Mouse (Mus musculus): ENCODE measurements at regions not wholly inside any gene's neighbourhood (a gene's known extent, or its start where the extent isn't known, plus 50 kb on each side); places are given as distances from the start of the nearest gene placed in this dataset.

DNA sequence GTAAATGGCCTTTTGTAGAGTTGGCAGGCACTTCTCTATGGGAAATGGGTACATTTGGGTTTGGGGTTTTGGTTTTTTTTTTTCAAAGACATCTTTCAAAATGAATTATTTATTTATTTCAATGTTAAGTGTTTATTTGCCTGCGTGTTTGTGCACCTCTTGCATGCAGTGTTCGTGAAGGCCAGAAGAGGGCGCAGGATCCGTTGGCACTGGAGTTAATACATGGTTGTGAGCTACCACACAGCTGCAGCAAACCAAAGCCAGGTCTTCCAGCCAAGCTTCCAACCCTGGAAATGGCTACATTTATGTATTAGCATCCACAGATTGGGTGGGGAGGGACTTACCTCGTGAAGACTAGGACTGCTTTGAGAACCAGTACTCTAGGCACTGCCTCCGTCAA, 362.3 kb upstream of the 5930422O12Rik start:
- Histone ChIP-seq H3K9ac (ENCODE audit: low read depth, low read length) (no peak overlapping the region), H3K36me3 (ENCODE audit: insufficient read depth, low read length) (no peaks in the 10 kb centered on the region), H3K9me3 (replicated peaks; ENCODE audit: low read length) (no peaks in the 10 kb centered on the region), H3K4me3 (replicated peaks; ENCODE audit: low read depth, low read length) (no peak overlapping the region), H3K4me2 (ENCODE audit: low read length) (no peak overlapping the region), H3K4me1 (replicated peaks; ENCODE audit: insufficient read depth, low read length) (no peaks in the 10 kb centered on the region), H3K27ac (no peak overlapping the region), H3K27me3 (ENCODE audit: insufficient read depth, low read length) (no peaks in the 10 kb centered on the region)
- 81% methylated on average over 6 of the region's 6 CpGs for WGBS
- no peak for ATAC-seq (replicated peaks; ENCODE audit: low FRiP score, low read depth)
- no peak for TF ChIP-seq CTCF (IDR thresholded peaks at IDR 0.05; ENCODE audit: low read depth)
- no peak for DNase-seq (ENCODE audit: low spot score)

DNA sequence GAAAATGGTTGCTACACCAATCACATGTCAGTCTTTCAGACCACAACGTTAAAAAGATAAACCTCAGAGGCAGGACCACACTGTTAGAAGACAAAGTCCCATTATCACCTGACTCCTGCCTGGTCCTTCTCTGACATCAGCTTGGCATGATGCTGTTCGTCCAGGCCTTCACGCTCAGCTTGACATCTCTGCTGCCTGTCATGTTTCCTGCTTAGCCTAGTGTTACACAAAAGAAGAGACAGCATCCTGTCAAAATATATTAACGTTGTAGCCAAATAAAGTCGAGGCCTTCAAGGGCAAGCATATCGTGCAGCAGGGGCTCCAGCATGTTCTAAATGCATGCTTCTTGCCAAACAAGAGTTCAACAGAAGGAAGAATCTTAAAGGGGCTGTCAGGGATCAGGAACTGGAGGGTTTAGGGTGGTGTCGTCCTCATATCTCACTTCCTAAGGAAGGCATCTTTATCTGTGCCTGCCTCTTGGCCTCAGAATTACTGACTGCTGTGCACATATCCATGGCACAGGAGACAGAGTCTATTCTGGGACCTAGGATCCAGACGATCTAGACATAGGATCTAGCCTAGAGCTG, 361.0 kb upstream of the 5930422O12Rik start:
- no peaks in the 10 kb centered on the region for H3K36me3 ChIP-seq (ENCODE audit: insufficient read depth, low read length)
- no peak overlapping the region for H3K4me2 ChIP-seq (ENCODE audit: low read length)
- no peak for ATAC-seq (replicated peaks; ENCODE audit: low FRiP score, low read depth)
- no peak overlapping the region for H3K4me3 ChIP-seq (replicated peaks; ENCODE audit: low read depth, low read length)
- 59% methylated on average over 8 of the region's 8 CpGs for WGBS
- H3K27ac ChIP-seq: no peak overlapping the region
- H3K9ac ChIP-seq (ENCODE audit: low read depth, low read length): no peak overlapping the region
- TF ChIP-seq CTCF (IDR thresholded peaks at IDR 0.05; ENCODE audit: low read depth): no peak
- H3K4me1 ChIP-seq (replicated peaks; ENCODE audit: insufficient read depth, low read length): no peaks in the 10 kb centered on the region
- no peaks in the 10 kb centered on the region for H3K9me3 ChIP-seq (replicated peaks; ENCODE audit: low read length)
- no peaks in the 10 kb centered on the region for H3K27me3 ChIP-seq (ENCODE audit: insufficient read depth, low read length)
- DNase-seq (ENCODE audit: low spot score): no peak

DNA sequence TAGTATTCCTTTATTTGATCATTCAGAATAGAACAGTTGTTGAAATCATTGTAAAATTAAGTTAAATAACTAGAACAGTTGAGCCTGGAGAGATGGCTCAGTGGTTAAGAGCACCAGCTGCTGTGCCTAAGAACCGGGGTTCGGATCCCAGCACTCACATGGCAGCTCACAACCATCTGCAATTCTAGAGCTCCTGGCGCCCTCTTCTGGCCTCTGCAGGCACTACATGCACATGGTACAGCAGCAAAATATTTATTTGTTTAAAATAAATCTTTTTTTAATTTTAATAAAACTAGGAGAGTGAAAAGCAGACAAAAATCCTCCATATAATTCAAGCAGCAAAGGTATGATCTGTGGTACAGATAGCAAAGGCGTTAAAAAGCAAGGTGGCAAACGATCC, 360.0 kb upstream of the 5930422O12Rik start:
- Histone ChIP-seq H3K4me1 (replicated peaks; ENCODE audit: insufficient read depth, low read length) (no peaks in the 10 kb centered on the region), H3K9me3 (replicated peaks; ENCODE audit: low read length) (no peaks in the 10 kb centered on the region), H3K4me2 (ENCODE audit: low read length) (no peak overlapping the region), H3K9ac (ENCODE audit: low read depth, low read length) (no peak overlapping the region), H3K4me3 (replicated peaks; ENCODE audit: low read depth, low read length) (no peak overlapping the region), H3K27ac (no peak overlapping the region), H3K27me3 (ENCODE audit: insufficient read depth, low read length) (no peaks in the 10 kb centered on the region), H3K36me3 (ENCODE audit: insufficient read depth, low read length) (no peaks in the 10 kb centered on the region)
- peak; percentile 37; the same call in 1 of the 2 replicates for TF ChIP-seq CTCF (IDR thresholded peaks at IDR 0.05; ENCODE audit: low read depth)
- 89% methylated on average over 5 of the region's 5 CpGs for WGBS
- no peak for DNase-seq (ENCODE audit: low spot score)
- no peak for ATAC-seq (replicated peaks; ENCODE audit: low FRiP score, low read depth)

DNA sequence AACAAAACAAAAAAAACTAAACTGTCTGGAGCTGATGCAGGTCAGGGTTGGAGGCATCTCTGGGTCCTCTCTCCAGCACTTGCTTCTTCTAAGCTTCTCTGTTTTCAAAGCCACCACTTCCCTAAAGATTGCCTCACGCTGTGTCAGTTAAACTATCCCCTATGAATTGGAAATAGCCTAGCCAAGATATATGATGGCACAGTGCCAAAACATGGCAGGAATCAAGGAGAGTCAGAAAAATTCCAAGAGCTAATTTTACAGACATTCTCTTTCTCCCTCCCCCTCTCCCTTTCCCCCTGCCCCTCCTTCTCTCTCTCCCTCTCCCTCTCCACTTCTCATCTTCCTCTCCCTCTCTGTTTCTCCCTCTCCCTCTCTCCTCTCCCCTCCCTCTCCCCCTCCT, 353.3 kb upstream of the 5930422O12Rik start:
- ATAC-seq (replicated peaks; ENCODE audit: low FRiP score, low read depth) (no peak), DNase-seq (ENCODE audit: low spot score) (no peak)
- Histone ChIP-seq H3K9ac (ENCODE audit: low read depth, low read length) (no peak overlapping the region), H3K36me3 (ENCODE audit: insufficient read depth, low read length) (no peaks in the 10 kb centered on the region), H3K4me2 (ENCODE audit: low read length) (no peak overlapping the region), H3K4me3 (replicated peaks; ENCODE audit: low read depth, low read length) (no peak overlapping the region), H3K27ac (no peak overlapping the region), H3K9me3 (replicated peaks; ENCODE audit: low read length) (no peaks in the 10 kb centered on the region), H3K27me3 (ENCODE audit: insufficient read depth, low read length) (no peaks in the 10 kb centered on the region), H3K4me1 (replicated peaks; ENCODE audit: insufficient read depth, low read length) (no peaks in the 10 kb centered on the region)
- 33% methylated on average over 1 of the region's 1 CpGs for WGBS
- no peak for TF ChIP-seq CTCF (IDR thresholded peaks at IDR 0.05; ENCODE audit: low read depth)

DNA sequence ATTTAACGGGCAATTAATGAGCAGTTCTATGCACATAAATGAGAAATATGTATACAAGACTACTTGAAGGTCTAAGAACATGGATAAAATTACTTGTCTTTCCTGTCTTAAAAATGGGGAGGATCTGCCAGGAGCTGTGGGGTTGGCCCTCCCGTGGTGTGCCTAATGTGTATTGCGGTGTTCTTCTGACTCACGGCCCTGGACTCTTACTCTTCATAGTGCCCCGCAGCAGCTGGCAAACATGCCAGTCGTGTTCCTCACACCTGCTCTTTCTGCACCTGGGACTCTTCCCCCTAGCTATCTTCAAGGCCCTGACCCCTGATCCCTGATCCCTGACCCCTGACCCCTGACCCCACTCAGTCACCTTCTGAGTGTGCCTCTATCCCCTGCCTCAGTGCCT, 352.3 kb upstream of the 5930422O12Rik start:
- no peak overlapping the region for H3K27ac ChIP-seq

DNA sequence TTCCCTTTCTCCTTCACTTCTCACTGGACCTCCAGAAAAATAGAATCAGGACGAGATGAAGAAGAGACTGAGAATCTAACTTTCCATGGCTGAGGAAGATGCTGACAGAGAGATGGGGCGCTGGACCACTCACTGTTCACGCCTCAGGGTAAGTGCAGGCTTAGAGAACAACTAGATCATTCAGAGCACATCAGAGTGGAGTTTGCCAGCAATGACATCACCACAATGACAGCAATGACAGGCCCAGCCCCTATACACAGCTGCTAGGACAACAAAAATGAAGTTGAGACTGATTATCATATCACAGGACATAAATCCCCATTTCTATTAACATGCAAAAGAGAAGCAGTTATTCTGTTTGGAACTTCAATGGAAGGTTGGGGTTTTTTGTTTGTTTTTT, 350.4 kb upstream of the 5930422O12Rik start:
- DNase-seq (ENCODE audit: low spot score) (no peak), ATAC-seq (replicated peaks; ENCODE audit: low FRiP score, low read depth) (no peak)
- Histone ChIP-seq H3K27me3 (ENCODE audit: insufficient read depth, low read length) (no peaks in the 10 kb centered on the region), H3K9ac (ENCODE audit: low read depth, low read length) (no peak overlapping the region), H3K9me3 (replicated peaks; ENCODE audit: low read length) (no peaks in the 10 kb centered on the region), H3K27ac (no peak overlapping the region), H3K4me1 (replicated peaks; ENCODE audit: insufficient read depth, low read length) (no peaks in the 10 kb centered on the region), H3K4me3 (replicated peaks; ENCODE audit: low read depth, low read length) (no peak overlapping the region), H3K4me2 (ENCODE audit: low read length) (no peak overlapping the region), H3K36me3 (ENCODE audit: insufficient read depth, low read length) (no peaks in the 10 kb centered on the region)
- TF ChIP-seq CTCF (IDR thresholded peaks at IDR 0.05; ENCODE audit: low read depth): no peak
- 78% methylated on average over 3 of the region's 3 CpGs for WGBS

More for the DNA sequence above, 352.3 kb upstream of the 5930422O12Rik start:
- Histone ChIP-seq H3K4me2 (ENCODE audit: low read length) (no peak overlapping the region), H3K27me3 (ENCODE audit: insufficient read depth, low read length) (no peaks in the 10 kb centered on the region), H3K4me1 (replicated peaks; ENCODE audit: insufficient read depth, low read length) (no peaks in the 10 kb centered on the region), H3K9me3 (replicated peaks; ENCODE audit: low read length) (no peaks in the 10 kb centered on the region), H3K9ac (ENCODE audit: low read depth, low read length) (no peak overlapping the region), H3K4me3 (replicated peaks; ENCODE audit: low read depth, low read length) (no peak overlapping the region), H3K36me3 (ENCODE audit: insufficient read depth, low read length) (no peaks in the 10 kb centered on the region)
- 80% methylated on average over 6 of the region's 6 CpGs for WGBS
- TF ChIP-seq CTCF (IDR thresholded peaks at IDR 0.05; ENCODE audit: low read depth): no peak
- no peak for DNase-seq (ENCODE audit: low spot score)
- ATAC-seq (replicated peaks; ENCODE audit: low FRiP score, low read depth): no peak
